Mouse (Mus musculus) stomach, embryonic 16.5 days (tissue): Measurements from ENCODE around the gene St7. TPM values are rescaled to one million over a fixed set of nuclear protein-coding genes. Genes with fewer than 3 reads are reported as not detected.
A peak's percentile ranks its signal among the peaks of the same experiment; 100 is the strongest.

Experiments used
- ATAC-seq: fragments of 200-750 bp; cut with Nextera tagmentation; 2 replicates; pipeline ENCODE4 v1.8.0; 2017; ENCODE audit warnings: moderate number of reproducible peaks, moderate TSS enrichment; ENCODE audit not compliant: insufficient read depth, low FRiP score
- H3K27ac ChIP-seq: fragments of 300-500 bp; sonication (generic); 2 replicates; pipeline ENCODE4 v1.5.1; 2014; ENCODE audit warnings: low read length
- H3K27me3 ChIP-seq: fragments of 300-500 bp; sonication (generic); 2 replicates; pipeline ENCODE4 v1.6.1; 2014; ENCODE audit warnings: low read length, control low read depth, mixed read lengths; ENCODE audit not compliant: control insufficient read depth, insufficient read depth
- H3K36me3 ChIP-seq: fragments of 300-500 bp; sonication (generic); 2 replicates; pipeline ENCODE4 v1.6.1; 2014; ENCODE audit warnings: low read length; ENCODE audit not compliant: control insufficient read depth, insufficient read depth
- H3K4me1 ChIP-seq: fragments of 300-500 bp; sonication (generic); 2 replicates; pipeline ENCODE4 v1.6.1; 2014; ENCODE audit warnings: low read length, control low read depth, mixed read lengths; ENCODE audit not compliant: control insufficient read depth, insufficient read depth
- H3K4me2 ChIP-seq: fragments of 300-500 bp; sonication (generic); 2 replicates; pipeline ENCODE4 v1.6.1; 2014; ENCODE audit warnings: low read depth, low read length, mixed read lengths
- H3K4me3 ChIP-seq: fragments of 300-500 bp; sonication (generic); replicated peaks from 2 replicates; pipeline ENCODE4 v1.5.1; 2014; ENCODE audit warnings: mild to moderate bottlenecking, low read length
- H3K9ac ChIP-seq: fragments of 300-500 bp; sonication (generic); 2 replicates; pipeline ENCODE4 v1.6.1; 2014; ENCODE audit warnings: low read length
- H3K9me3 ChIP-seq: fragments of 300-500 bp; sonication (generic); replicated peaks from 2 replicates; pipeline ENCODE4 v1.6.1; 2016; ENCODE audit warnings: low read length, control low read depth; ENCODE audit not compliant: control insufficient read depth
- WGBS: fragments of 180-500 bp; shearing (Covaris S2); extraction: QIAGEN DNeasy Blood & Tissue Kit; methylation state at CpG from one replicate; pipeline ENCODE4 v1.1.7; 2014; 5-methylcytosine and 5-hydroxymethylcytosine counted together
- polyA plus RNA-seq: library from polyadenylated mRNA; unstranded; fragments of >200 nt; fragmentation: Nextera tagmentation; extraction: Ambion mirVana; gene quantifications from 2 replicates; pipeline ENCODE4 v1.2.1, GENCODE M21; 2015

The St7 gene
- polyA plus RNA-seq, 1 experiment from 2014 or later, result 21.5 TPM

GRCm38 (mm10) chr6:17903355-17903754, 210.6 kb downstream of the St7 start:
- H3K4me1 ChIP-seq, result peaks cover 6% of the 10 kb centered on the region
- no peaks in the 10 kb centered on the region for H3K9me3 ChIP-seq
- H3K4me2 ChIP-seq, result no peak overlapping the region
- H3K27me3 ChIP-seq, result no peaks in the 10 kb centered on the region
- H3K4me3 ChIP-seq, result no peak overlapping the region
- no peak overlapping the region for H3K9ac ChIP-seq
- ATAC-seq, result no peak
- H3K36me3 ChIP-seq, result no peaks in the 10 kb centered on the region
- WGBS, result 64% methylated on average over 3 of the region's 3 CpGs
- no peak overlapping the region for H3K27ac ChIP-seq

GRCm38 (mm10) chr6:17905776-17906175, 213.0 kb downstream of the St7 start:
- Histone ChIP-seq H3K27ac (no peak overlapping the region; the same call in 1 of the 2 replicates), H3K36me3 (no peaks in the 10 kb centered on the region), H3K9ac (no peak overlapping the region), H3K9me3 (no peaks in the 10 kb centered on the region), H3K27me3 (no peaks in the 10 kb centered on the region), H3K4me1 (peaks cover 6% of the 10 kb centered on the region), H3K4me3 (no peak overlapping the region), H3K4me2 (no peak overlapping the region)
- WGBS, result 72% methylated on average over 3 of the region's 3 CpGs
- no peak for ATAC-seq

GRCm38 (mm10) chr6:17906289-17906688, 213.6 kb downstream of the St7 start:
- H3K4me1 ChIP-seq, result peaks cover 6% of the 10 kb centered on the region
- H3K9ac ChIP-seq, result peak overlapping the region; percentile 29; the same call in 1 of the 2 replicates
- no peaks in the 10 kb centered on the region for H3K27me3 ChIP-seq
- no peak overlapping the region; the same call in 1 of the 2 replicates for H3K27ac ChIP-seq
- no peaks in the 10 kb centered on the region for H3K9me3 ChIP-seq
- no peaks in the 10 kb centered on the region for H3K36me3 ChIP-seq
- 35% methylated on average over 6 of the region's 6 CpGs for WGBS
- H3K4me2 ChIP-seq, result no peak overlapping the region
- no peak overlapping the region for H3K4me3 ChIP-seq
- no peak for ATAC-seq

- H3K9ac ChIP-seq, result no peak overlapping the region
- H3K27ac ChIP-seq, result no peak overlapping the region
- H3K4me1 ChIP-seq, result no peaks in the 10 kb centered on the region
- H3K4me3 ChIP-seq, result no peak overlapping the region
- ATAC-seq, result no peak
- no peaks in the 10 kb centered on the region for H3K36me3 ChIP-seq
- no peak overlapping the region for H3K4me2 ChIP-seq
- no peaks in the 10 kb centered on the region for H3K9me3 ChIP-seq
- WGBS, result 73% methylated on average over 6 of the region's 6 CpGs
- H3K27me3 ChIP-seq, result no peaks in the 10 kb centered on the region
Measured at GRCm38 (mm10) chr6:17912312-17912711, 219.6 kb downstream of the St7 start.

- no peak overlapping the region for H3K27ac ChIP-seq
- H3K27me3 ChIP-seq, result no peaks in the 10 kb centered on the region
- 83% methylated on average over 2 of the region's 2 CpGs for WGBS
- no peak overlapping the region for H3K9ac ChIP-seq
- ATAC-seq, result no peak
- no peaks in the 10 kb centered on the region for H3K4me1 ChIP-seq
- H3K36me3 ChIP-seq, result no peaks in the 10 kb centered on the region
- no peak overlapping the region for H3K4me2 ChIP-seq
- H3K4me3 ChIP-seq, result no peak overlapping the region
- H3K9me3 ChIP-seq, result no peaks in the 10 kb centered on the region
Measured at GRCm38 (mm10) chr6:17912825-17913224, 220.1 kb downstream of the St7 start.

GRCm38 (mm10) chr6:17913315-17913714, 220.6 kb downstream of the St7 start:
- Histone ChIP-seq H3K4me3 (no peak overlapping the region), H3K36me3 (no peaks in the 10 kb centered on the region), H3K27me3 (no peaks in the 10 kb centered on the region), H3K4me1 (no peaks in the 10 kb centered on the region), H3K9me3 (no peaks in the 10 kb centered on the region), H3K4me2 (no peak overlapping the region), H3K9ac (no peak overlapping the region), H3K27ac (no peak overlapping the region)
- ATAC-seq, result no peak
- 93% methylated on average over 1 of the region's 1 CpGs for WGBS

- ATAC-seq, result no peak
- no peak overlapping the region for H3K4me2 ChIP-seq
- no peak overlapping the region for H3K27ac ChIP-seq
- no peaks in the 10 kb centered on the region for H3K36me3 ChIP-seq
- H3K9ac ChIP-seq, result no peak overlapping the region
- H3K9me3 ChIP-seq, result no peaks in the 10 kb centered on the region
- no peaks in the 10 kb centered on the region for H3K4me1 ChIP-seq
- no peaks in the 10 kb centered on the region for H3K27me3 ChIP-seq
- H3K4me3 ChIP-seq, result no peak overlapping the region
- 75% methylated on average over 3 of the region's 3 CpGs for WGBS
Measured at GRCm38 (mm10) chr6:17914300-17914699, 221.6 kb downstream of the St7 start.

GRCm38 (mm10) chr6:17917233-17917632, 224.5 kb downstream of the St7 start:
- WGBS, result 69% methylated on average over 4 of the region's 4 CpGs
- H3K9ac ChIP-seq, result no peak overlapping the region
- H3K9me3 ChIP-seq, result no peaks in the 10 kb centered on the region
- ATAC-seq, result no peak
- no peak overlapping the region for H3K4me2 ChIP-seq
- H3K27me3 ChIP-seq, result no peaks in the 10 kb centered on the region
- no peak overlapping the region for H3K27ac ChIP-seq
- H3K4me3 ChIP-seq, result no peak overlapping the region
- H3K4me1 ChIP-seq, result no peaks in the 10 kb centered on the region
- H3K36me3 ChIP-seq, result no peaks in the 10 kb centered on the region

GRCm38 (mm10) chr6:17922180-17922579, 229.4 kb downstream of the St7 start:
- H3K27ac ChIP-seq, result no peak overlapping the region
- no peak overlapping the region for H3K4me3 ChIP-seq
- peaks cover 3% of the 10 kb centered on the region; the same call in 1 of the 2 replicates for H3K4me1 ChIP-seq
- WGBS, result 90% methylated on average over 1 of the region's 1 CpGs
- ATAC-seq, result no peak
- no peaks in the 10 kb centered on the region for H3K9me3 ChIP-seq
- no peak overlapping the region for H3K4me2 ChIP-seq
- no peaks in the 10 kb centered on the region for H3K36me3 ChIP-seq
- no peaks in the 10 kb centered on the region for H3K27me3 ChIP-seq
- H3K9ac ChIP-seq, result no peak overlapping the region

- no peaks in the 10 kb centered on the region for H3K36me3 ChIP-seq
- H3K4me1 ChIP-seq, result peaks cover 3% of the 10 kb centered on the region; the same call in 1 of the 2 replicates
- 74% methylated on average over 3 of the region's 3 CpGs for WGBS
- no peaks in the 10 kb centered on the region for H3K27me3 ChIP-seq
- no peak overlapping the region for H3K9ac ChIP-seq
- H3K4me2 ChIP-seq, result no peak overlapping the region
- H3K27ac ChIP-seq, result no peak overlapping the region
- no peaks in the 10 kb centered on the region for H3K9me3 ChIP-seq
- H3K4me3 ChIP-seq, result no peak overlapping the region
- ATAC-seq, result no peak
Measured at GRCm38 (mm10) chr6:17922967-17923366, 230.2 kb downstream of the St7 start.
